Mouse (Mus musculus): ENCODE data around the gene Cpsf4l. TPM values are rescaled to one million over a fixed set of nuclear protein-coding genes. Genes with fewer than 3 reads are reported as not detected.

The Cpsf4l gene
- polyA plus RNA-seq, 1 experiment from 2014 or later = 0.25 TPM

DNA sequence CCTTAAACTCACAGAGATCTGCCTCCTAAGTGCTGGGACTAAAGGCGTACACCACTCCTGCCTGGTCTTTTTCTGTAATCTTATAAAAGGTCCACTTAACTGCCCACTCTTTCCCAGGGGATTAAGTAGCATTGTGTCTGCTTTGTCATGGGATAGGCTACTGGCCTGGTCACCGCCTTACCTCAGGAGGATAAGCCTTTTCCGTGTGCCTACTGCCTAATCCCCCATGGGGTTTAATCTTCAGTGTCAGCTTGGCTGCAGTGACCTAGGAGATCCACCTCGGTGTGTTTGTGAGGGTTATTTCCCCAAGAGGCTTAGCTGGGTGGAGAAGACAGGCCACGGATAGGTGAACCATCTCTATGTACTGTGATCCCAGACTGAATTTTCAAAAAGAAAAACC lies 12.2 kb downstream of the Cpsf4l start:
- H3K27me3 ChIP-seq (replicated peaks; ENCODE audit: insufficient read depth, low read length) = no peaks in the 10 kb centered on the region
- H3K9me3 ChIP-seq (ENCODE audit: low read length) = no peaks in the 10 kb centered on the region
- H3K4me1 ChIP-seq (ENCODE audit: insufficient read depth, low read depth, low read length) = no peaks in the 10 kb centered on the region
- peak overlapping the region; percentile 51 for H3K27ac ChIP-seq (ENCODE audit: low read length)
- no peak for TF ChIP-seq EP300 (IDR thresholded peaks at IDR 0.05)
- no peak for TF ChIP-seq CTCF (IDR thresholded peaks at IDR 0.05)
- no peak overlapping the region for H3K4me2 ChIP-seq (replicated peaks; ENCODE audit: low read depth, low read length)
- ATAC-seq = no peak; the same call in 1 of the 2 replicates
- WGBS = 81% methylated on average over 5 of the region's 5 CpGs
- H3K9ac ChIP-seq (replicated peaks; ENCODE audit: low read depth) = no peak overlapping the region
- H3K36me3 ChIP-seq (ENCODE audit: insufficient read depth, low read length) = 0 out of 2 replicates have a peak, but pooled peaks cover 4% of the 10 kb centered on the region
- no peak overlapping the region for H3K4me3 ChIP-seq (ENCODE audit: low read depth, low read length)
- DNase-seq (ENCODE audit: low spot score) = no peak

DNA sequence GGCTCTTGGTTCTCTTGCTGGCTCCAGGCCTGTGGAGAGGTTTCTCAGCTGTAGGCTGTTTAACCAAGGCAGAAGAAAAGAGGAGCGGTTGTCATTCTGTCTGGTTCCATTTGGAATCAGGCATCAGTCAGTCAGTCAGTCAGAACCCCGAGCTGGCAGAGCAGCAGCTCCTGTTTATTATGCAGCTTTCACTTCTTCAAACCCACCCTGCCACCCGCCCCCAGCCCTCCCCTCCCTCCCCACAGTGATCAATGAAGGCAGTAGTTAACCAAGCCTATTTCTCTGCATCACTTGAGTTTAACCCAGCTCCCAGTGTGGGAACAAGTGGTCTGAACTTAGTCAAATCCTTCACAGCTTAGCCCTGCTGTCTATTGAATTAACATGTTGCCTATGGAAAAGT lies 18.0 kb downstream of the Cpsf4l start:
- no peak overlapping the region for H3K4me3 ChIP-seq (ENCODE audit: low read depth, low read length)
- WGBS = 73% methylated on average over 3 of the region's 3 CpGs
- H3K27me3 ChIP-seq (replicated peaks; ENCODE audit: insufficient read depth, low read length) = no peaks in the 10 kb centered on the region
- DNase-seq (ENCODE audit: low spot score) (no peak), ATAC-seq (no peak)
- H3K9ac ChIP-seq (replicated peaks; ENCODE audit: low read depth) = no peak overlapping the region
- no peak overlapping the region for H3K4me2 ChIP-seq (replicated peaks; ENCODE audit: low read depth, low read length)
- 0 out of 2 replicates have a peak, but pooled peaks cover 17% of the 10 kb centered on the region for H3K36me3 ChIP-seq (ENCODE audit: insufficient read depth, low read length)
- TF ChIP-seq CTCF (IDR thresholded peaks at IDR 0.05) (no peak), EP300 (IDR thresholded peaks at IDR 0.05) (no peak)
- no peaks in the 10 kb centered on the region for H3K4me1 ChIP-seq (ENCODE audit: insufficient read depth, low read depth, low read length)
- no peak overlapping the region for H3K27ac ChIP-seq (ENCODE audit: low read length)
- no peaks in the 10 kb centered on the region for H3K9me3 ChIP-seq (ENCODE audit: low read length)

DNA sequence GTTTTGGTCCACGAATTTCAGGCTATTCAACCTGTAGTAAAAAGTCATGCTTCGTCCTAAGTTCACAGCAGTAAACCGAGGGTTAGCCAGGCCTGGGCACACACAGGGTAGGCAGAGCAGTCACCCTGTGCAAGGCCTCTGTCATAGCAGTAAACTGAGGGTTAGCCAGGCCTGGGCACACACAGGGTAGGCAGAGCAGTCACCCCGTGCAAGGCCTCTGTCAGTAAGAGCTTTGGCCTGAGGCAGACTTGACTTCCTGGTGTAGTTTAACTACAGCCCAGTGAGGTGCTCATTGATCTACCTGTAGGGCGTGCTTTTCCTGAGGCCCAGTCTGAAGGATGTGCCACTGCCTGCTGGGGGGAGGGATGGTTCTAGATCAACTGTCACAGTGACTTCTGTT lies 18.5 kb downstream of the Cpsf4l start:
- TF ChIP-seq CTCF (IDR thresholded peaks at IDR 0.05) = no peak
- H3K27me3 ChIP-seq (replicated peaks; ENCODE audit: insufficient read depth, low read length) = no peaks in the 10 kb centered on the region
- 87% methylated on average over 5 of the region's 5 CpGs for WGBS
- no peaks in the 10 kb centered on the region for H3K4me1 ChIP-seq (ENCODE audit: insufficient read depth, low read depth, low read length)
- no peak overlapping the region for H3K27ac ChIP-seq (ENCODE audit: low read length)
- H3K4me3 ChIP-seq (ENCODE audit: low read depth, low read length) = no peak overlapping the region
- no peak overlapping the region for H3K4me2 ChIP-seq (replicated peaks; ENCODE audit: low read depth, low read length)
- ATAC-seq (no peak), DNase-seq (ENCODE audit: low spot score) (no peak)
- no peaks in the 10 kb centered on the region for H3K9me3 ChIP-seq (ENCODE audit: low read length)
- H3K36me3 ChIP-seq (ENCODE audit: insufficient read depth, low read length) = 0 out of 2 replicates have a peak, but pooled peaks cover 17% of the 10 kb centered on the region
- no peak overlapping the region for H3K9ac ChIP-seq (replicated peaks; ENCODE audit: low read depth)

DNA sequence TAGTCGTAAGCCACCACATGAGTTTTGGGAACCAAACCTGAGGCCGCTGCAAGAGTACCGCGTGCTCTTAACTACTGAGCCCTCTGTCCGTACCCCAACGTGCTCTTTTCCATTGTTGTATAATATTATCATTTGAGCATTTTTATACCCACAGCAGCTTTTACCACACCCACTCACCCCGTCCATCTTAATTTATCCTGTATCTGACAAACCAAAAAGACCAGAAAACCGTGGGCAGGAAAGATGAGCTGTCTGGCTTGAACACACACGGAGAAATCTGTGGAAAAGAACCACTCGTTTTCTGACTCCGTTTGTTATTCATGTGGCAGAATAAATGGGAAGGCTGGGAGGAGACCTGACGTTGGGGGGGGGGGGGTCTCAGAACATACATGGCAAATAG lies 19.3 kb downstream of the Cpsf4l start:
- Histone ChIP-seq H3K36me3 (ENCODE audit: insufficient read depth, low read length) (0 out of 2 replicates have a peak, but pooled peaks cover 17% of the 10 kb centered on the region), H3K27ac (ENCODE audit: low read length) (no peak overlapping the region), H3K27me3 (replicated peaks; ENCODE audit: insufficient read depth, low read length) (no peaks in the 10 kb centered on the region), H3K9me3 (ENCODE audit: low read length) (no peaks in the 10 kb centered on the region), H3K4me1 (ENCODE audit: insufficient read depth, low read depth, low read length) (no peaks in the 10 kb centered on the region), H3K9ac (replicated peaks; ENCODE audit: low read depth) (no peak overlapping the region), H3K4me2 (replicated peaks; ENCODE audit: low read depth, low read length) (no peak overlapping the region), H3K4me3 (ENCODE audit: low read depth, low read length) (no peak overlapping the region)
- WGBS = 86% methylated on average over 12 of the region's 12 CpGs
- no peak for ATAC-seq
- no peak for DNase-seq (ENCODE audit: low spot score)
- no peak for TF ChIP-seq EP300 (IDR thresholded peaks at IDR 0.05)
- no peak for TF ChIP-seq CTCF (IDR thresholded peaks at IDR 0.05)

DNA sequence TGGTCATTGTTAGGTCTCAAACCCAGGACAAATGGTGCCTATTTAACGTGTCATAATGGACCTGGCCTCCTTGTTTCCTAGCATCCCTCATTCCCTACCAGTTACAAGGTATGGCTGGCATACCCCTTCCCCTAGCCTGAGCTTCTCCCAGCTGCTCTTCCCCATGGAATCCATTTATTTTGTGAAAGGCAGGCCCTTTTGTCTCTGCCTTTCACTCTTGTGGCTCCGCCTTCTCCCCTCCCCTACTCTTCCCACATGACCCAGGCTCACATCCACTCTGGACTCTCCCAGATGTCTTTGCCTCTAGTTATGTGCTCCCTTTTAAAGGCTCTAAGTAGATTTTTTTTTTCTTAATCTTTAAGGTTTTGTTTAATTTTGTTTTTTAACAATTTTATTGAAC lies 22.8 kb downstream of the Cpsf4l start:
- peaks cover 7% of the 10 kb centered on the region; the same call in 1 of the 2 replicates for H3K4me1 ChIP-seq (ENCODE audit: insufficient read depth, low read depth, low read length)
- DNase-seq (ENCODE audit: low spot score) (no peak), ATAC-seq (no peak)
- H3K4me2 ChIP-seq (replicated peaks; ENCODE audit: low read depth, low read length) = no peak overlapping the region
- H3K9ac ChIP-seq (replicated peaks; ENCODE audit: low read depth) = no peak overlapping the region
- H3K36me3 ChIP-seq (ENCODE audit: insufficient read depth, low read length) = 0 out of 2 replicates have a peak, but pooled peaks cover 13% of the 10 kb centered on the region
- no peak overlapping the region for H3K4me3 ChIP-seq (ENCODE audit: low read depth, low read length)
- H3K9me3 ChIP-seq (ENCODE audit: low read length) = no peaks in the 10 kb centered on the region
- 74% methylated on average over 2 of the region's 2 CpGs for WGBS
- H3K27me3 ChIP-seq (replicated peaks; ENCODE audit: insufficient read depth, low read length) = no peaks in the 10 kb centered on the region
- no peak overlapping the region for H3K27ac ChIP-seq (ENCODE audit: low read length)
- TF ChIP-seq CTCF (IDR thresholded peaks at IDR 0.05) (no peak), EP300 (IDR thresholded peaks at IDR 0.05) (no peak)

DNA sequence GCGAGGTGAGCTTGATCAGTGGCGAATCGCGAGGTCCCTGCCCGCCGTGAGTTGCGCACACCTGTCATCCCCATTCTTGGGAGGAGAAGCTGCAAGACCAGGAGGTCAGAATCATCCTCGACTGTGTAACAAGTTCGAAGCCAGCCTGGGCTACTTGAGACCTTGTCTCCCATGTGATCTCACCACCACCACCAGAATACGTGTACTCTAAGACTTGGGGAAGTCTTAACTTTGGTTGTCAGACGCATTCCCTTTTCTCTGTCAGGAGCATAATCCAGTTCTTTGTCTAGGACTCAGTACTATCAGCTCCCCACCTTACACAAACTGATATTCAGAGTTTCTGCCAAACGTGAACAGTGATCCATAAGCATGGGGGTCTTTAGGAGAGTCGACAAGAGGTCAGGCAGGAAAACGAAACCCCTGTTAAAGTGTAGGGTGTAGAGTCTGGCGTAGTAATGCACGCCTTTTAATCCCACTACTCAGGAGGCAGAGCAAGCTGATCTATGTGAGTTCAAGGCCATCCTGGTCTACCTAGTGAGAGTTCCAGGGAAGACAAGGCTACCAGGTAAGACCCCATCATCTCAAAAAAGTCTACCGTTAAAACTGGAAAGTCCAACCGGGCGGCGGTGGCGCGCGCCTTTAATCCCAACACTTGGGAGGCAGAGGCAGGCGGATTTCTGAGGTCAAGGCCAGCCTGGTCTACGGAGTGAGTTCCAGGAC lies 24.9 kb downstream of the Cpsf4l start:
- Histone ChIP-seq H3K9me3 (ENCODE audit: low read length) (no peaks in the 10 kb centered on the region), H3K27ac (ENCODE audit: low read length) (peak overlapping the region; percentile 98), H3K4me1 (ENCODE audit: insufficient read depth, low read depth, low read length) (peaks cover 12% of the 10 kb centered on the region; the same call in 1 of the 2 replicates), H3K36me3 (ENCODE audit: insufficient read depth, low read length) (0 out of 2 replicates have a peak, but pooled peaks cover 13% of the 10 kb centered on the region), H3K9ac (replicated peaks; ENCODE audit: low read depth) (peak overlapping the region; percentile 64), H3K4me2 (replicated peaks; ENCODE audit: low read depth, low read length) (peak overlapping the region; percentile 85), H3K27me3 (replicated peaks; ENCODE audit: insufficient read depth, low read length) (no peaks in the 10 kb centered on the region), H3K4me3 (ENCODE audit: low read depth, low read length) (peak overlapping the region; percentile 97)
- no peak for ATAC-seq
- DNase-seq (ENCODE audit: low spot score) = no peak
- 38% methylated on average over 25 of the region's 25 CpGs for WGBS
- TF ChIP-seq CTCF (IDR thresholded peaks at IDR 0.05) = no peak
- TF ChIP-seq EP300 (IDR thresholded peaks at IDR 0.05) = no peak
